Mouse (Mus musculus) heart, embryonic 11.5 days (tissue): ENCODE measurements at regions not wholly inside any gene's neighbourhood (a gene's known extent, or its start where the extent isn't known, plus 50 kb on each side); places are given as distances from the start of the nearest gene placed in this dataset.

Experiments
- ATAC-seq: fragments of 200-750 bp; cut with Nextera tagmentation; replicated peaks from 2 replicates; pipeline ENCODE4 v1.8.0; 2017; ENCODE audit warnings: moderate library complexity; ENCODE audit not compliant: insufficient number of reproducible peaks, low FRiP score, low TSS enrichment
- H3K27ac ChIP-seq: fragments of 300-500 bp; sonication (generic); 2 replicates; pipeline ENCODE4 v1.5.1; 2014; ENCODE audit warnings: mild to moderate bottlenecking, low read depth, low read length
- H3K27me3 ChIP-seq: fragments of 300-500 bp; sonication (generic); 2 replicates; pipeline ENCODE4 v1.6.1; 2014; ENCODE audit warnings: mild to moderate bottlenecking, low read length, mixed read lengths; ENCODE audit not compliant: control insufficient read depth, insufficient read depth
- H3K36me3 ChIP-seq: fragments of 300-500 bp; sonication (generic); 2 replicates; pipeline ENCODE4 v1.6.1; 2014; ENCODE audit warnings: mild to moderate bottlenecking, low read length, moderate library complexity, mixed read lengths; ENCODE audit not compliant: control insufficient read depth, insufficient read depth
- H3K4me1 ChIP-seq: fragments of 300-500 bp; sonication (generic); 2 replicates; pipeline ENCODE4 v1.6.1; 2014; ENCODE audit warnings: low read length; ENCODE audit not compliant: control insufficient read depth, insufficient read depth
- H3K4me2 ChIP-seq: fragments of 300-500 bp; sonication (generic); 2 replicates; pipeline ENCODE4 v1.6.1; 2014; ENCODE audit warnings: mild to moderate bottlenecking, moderate library complexity
- H3K4me3 ChIP-seq: fragments of 300-500 bp; sonication (generic); 2 replicates; pipeline ENCODE4 v1.5.1; 2014; ENCODE audit warnings: low read depth, low read length
- H3K9ac ChIP-seq: fragments of 300-500 bp; sonication (generic); 2 replicates; pipeline ENCODE4 v1.6.1; 2014; ENCODE audit warnings: mild to moderate bottlenecking, low read depth, low read length, moderate library complexity
- H3K9me3 ChIP-seq: fragments of 300-500 bp; sonication (generic); replicated peaks from 2 replicates; pipeline ENCODE4 v1.6.1; 2016; ENCODE audit warnings: low read length; ENCODE audit not compliant: control insufficient read depth
- WGBS: fragments of 180-500 bp; shearing (Covaris S2); extraction: QIAGEN DNeasy Blood & Tissue Kit; methylation state at CpG from one replicate; pipeline ENCODE4 v1.1.7; 2014; ENCODE audit not compliant: insufficient replicate concordance; 5-methylcytosine and 5-hydroxymethylcytosine counted together

GRCm38 (mm10) chr1:71910125-71910524 is 257.1 kb upstream of the Fn1 start:
- Histone ChIP-seq H3K4me1 (no peaks in the 10 kb centered on the region), H3K9me3 (no peaks in the 10 kb centered on the region), H3K36me3 (no peaks in the 10 kb centered on the region), H3K4me3 (no peak overlapping the region), H3K9ac (no peak overlapping the region), H3K27ac (no peak overlapping the region), H3K27me3 (no peaks in the 10 kb centered on the region), H3K4me2 (no peak overlapping the region)
- 78% methylated on average over 1 of the region's 1 CpGs for WGBS
- no peak for ATAC-seq

- no peak overlapping the region for H3K27ac ChIP-seq
- H3K4me1 ChIP-seq, result no peaks in the 10 kb centered on the region
- no peaks in the 10 kb centered on the region for H3K36me3 ChIP-seq
- H3K4me2 ChIP-seq, result no peak overlapping the region
- no peaks in the 10 kb centered on the region for H3K9me3 ChIP-seq
- 72% methylated on average over 11 of the region's 11 CpGs for WGBS
- no peak overlapping the region for H3K9ac ChIP-seq
- no peaks in the 10 kb centered on the region for H3K27me3 ChIP-seq
- H3K4me3 ChIP-seq, result no peak overlapping the region
- ATAC-seq, result no peak
These were observed 256.6 kb upstream of the Fn1 start for GRCm38 (mm10) chr1:71909508-71910124.

GRCm38 (mm10) chr1:71904376-71904948 is 251.5 kb upstream of the Fn1 start:
- Histone ChIP-seq H3K27me3 (no peaks in the 10 kb centered on the region), H3K27ac (no peak overlapping the region), H3K4me2 (no peak overlapping the region), H3K9ac (no peak overlapping the region), H3K4me1 (no peaks in the 10 kb centered on the region), H3K9me3 (no peaks in the 10 kb centered on the region), H3K4me3 (no peak overlapping the region), H3K36me3 (no peaks in the 10 kb centered on the region)
- WGBS, result 78% methylated on average over 4 of the region's 4 CpGs
- no peak for ATAC-seq

- Histone ChIP-seq H3K4me2 (no peak overlapping the region), H3K27ac (no peak overlapping the region), H3K9me3 (no peaks in the 10 kb centered on the region), H3K36me3 (no peaks in the 10 kb centered on the region), H3K4me1 (peaks cover 13% of the 10 kb centered on the region; the same call in 1 of the 2 replicates), H3K9ac (no peak overlapping the region), H3K27me3 (no peaks in the 10 kb centered on the region), H3K4me3 (no peak overlapping the region)
- no peak for ATAC-seq
- WGBS, result 83% methylated on average over 8 of the region's 9 CpGs
These were observed 247.4 kb upstream of the Fn1 start for GRCm38 (mm10) chr1:71900106-71901074.

- Histone ChIP-seq H3K27ac (no peak overlapping the region), H3K4me3 (no peak overlapping the region), H3K4me1 (peaks cover 13% of the 10 kb centered on the region; the same call in 1 of the 2 replicates), H3K27me3 (no peaks in the 10 kb centered on the region), H3K9ac (no peak overlapping the region), H3K4me2 (no peak overlapping the region), H3K9me3 (no peaks in the 10 kb centered on the region), H3K36me3 (no peaks in the 10 kb centered on the region)
- ATAC-seq, result no peak
- 49% methylated on average over 8 of the region's 8 CpGs for WGBS
These were observed 246.1 kb upstream of the Fn1 start for GRCm38 (mm10) chr1:71899128-71899527.

GRCm38 (mm10) chr1:71898198-71898597 is 245.2 kb upstream of the Fn1 start:
- ATAC-seq, result no peak
- H3K9ac ChIP-seq, result no peak overlapping the region
- no peaks in the 10 kb centered on the region for H3K9me3 ChIP-seq
- no peak overlapping the region for H3K4me3 ChIP-seq
- H3K27me3 ChIP-seq, result no peaks in the 10 kb centered on the region
- WGBS, result 80% methylated on average over 6 of the region's 6 CpGs
- peaks cover 16% of the 10 kb centered on the region for H3K4me1 ChIP-seq
- no peak overlapping the region for H3K4me2 ChIP-seq
- no peaks in the 10 kb centered on the region for H3K36me3 ChIP-seq
- no peak overlapping the region for H3K27ac ChIP-seq

GRCm38 (mm10) chr1:71897464-71898051 is 244.6 kb upstream of the Fn1 start:
- no peak for ATAC-seq
- Histone ChIP-seq H3K4me2 (no peak overlapping the region), H3K9ac (no peak overlapping the region), H3K36me3 (no peaks in the 10 kb centered on the region), H3K4me3 (no peak overlapping the region), H3K27ac (no peak overlapping the region), H3K4me1 (peaks cover 16% of the 10 kb centered on the region), H3K27me3 (no peaks in the 10 kb centered on the region), H3K9me3 (no peaks in the 10 kb centered on the region)
- WGBS, result 27% methylated on average over 8 of the region's 8 CpGs

- no peak for ATAC-seq
- H3K27ac ChIP-seq, result 0 out of 2 replicates have a peak overlapping the region, but pooled peaks have one; percentile 29
- H3K27me3 ChIP-seq, result no peaks in the 10 kb centered on the region
- WGBS, result 63% methylated on average over 11 of the region's 11 CpGs
- no peak overlapping the region for H3K9ac ChIP-seq
- no peaks in the 10 kb centered on the region for H3K9me3 ChIP-seq
- H3K36me3 ChIP-seq, result no peaks in the 10 kb centered on the region
- H3K4me2 ChIP-seq, result no peak overlapping the region
- H3K4me3 ChIP-seq, result no peak overlapping the region
- peaks cover 16% of the 10 kb centered on the region for H3K4me1 ChIP-seq
These were observed 243.2 kb upstream of the Fn1 start for GRCm38 (mm10) chr1:71896141-71896725.
